Mouse (Mus musculus): ENCODE measurements around the gene Slc9a4. TPM values are rescaled to one million over a fixed set of nuclear protein-coding genes. Genes with fewer than 3 reads are reported as not detected.

The Slc9a4 gene
- polyA plus RNA-seq (2014; fragmentation: Illumina TruSeq; extraction: RNeasy Lipid Tissue Mini Kit (QIAGEN cat#74804); ENCODE audit: low read depth, low replicate concordance), result 0.68 TPM

GRCm38 (mm10) chr1:40579784-40580183 is at the start of gene Slc9a4:
Gene Slc9a4, plus strand, starts transcription at chr1:40580081.

Other genes starting within 250 kb of the Slc9a4 start
- gene Il1rl1, start 150.5 kb upstream of the Slc9a4 start, polyA plus RNA-seq (2014; fragmentation: Illumina TruSeq; extraction: RNeasy Lipid Tissue Mini Kit (QIAGEN cat#74804); ENCODE audit: low read depth, low replicate concordance), result 3.3 TPM
- gene Il18r1, start 114.5 kb upstream of the Slc9a4 start, polyA plus RNA-seq (2014; fragmentation: Illumina TruSeq; extraction: RNeasy Lipid Tissue Mini Kit (QIAGEN cat#74804); ENCODE audit: low read depth, low replicate concordance), result 2.2 TPM
- gene Il18rap, start 64.7 kb upstream of the Slc9a4 start, polyA plus RNA-seq (2014; fragmentation: Illumina TruSeq; extraction: RNeasy Lipid Tissue Mini Kit (QIAGEN cat#74804); ENCODE audit: low read depth, low replicate concordance), result 1.0 TPM
- 9.7 TPM for gene Slc9a2, start 100.5 kb downstream of the Slc9a4 start, polyA plus RNA-seq (2014; fragmentation: Illumina TruSeq; extraction: RNeasy Lipid Tissue Mini Kit (QIAGEN cat#74804); ENCODE audit: low read depth, low replicate concordance)
- gene Mfsd9, start 210.6 kb downstream of the Slc9a4 start, polyA plus RNA-seq (2014; fragmentation: Illumina TruSeq; extraction: RNeasy Lipid Tissue Mini Kit (QIAGEN cat#74804); ENCODE audit: low read depth, low replicate concordance), result 5.4 TPM
- gene Tmem182, start 225.5 kb downstream of the Slc9a4 start, polyA plus RNA-seq (2014; fragmentation: Illumina TruSeq; extraction: RNeasy Lipid Tissue Mini Kit (QIAGEN cat#74804); ENCODE audit: low read depth, low replicate concordance), result 32.0 TPM